Mouse (Mus musculus): Measurements from ENCODE around the gene Nrm. TPM values are rescaled to one million over a fixed set of nuclear protein-coding genes. Genes with fewer than 3 reads are reported as not detected.

Gene Nrm
- polyA plus RNA-seq (2015; fragmentation: Nextera tagmentation; extraction: Ambion mirVana): 58.0 and 65.7 TPM in 2 replicates

GRCm38 (mm10) chr17:35861198-35861857 is at the start of gene Nrm:
TSS of gene Nrm (plus strand) at chr17:35861318.
- Histone ChIP-seq H3K9ac (peak within 1 kb of the TSS; percentile 72), H3K4me1 (peaks cover 28% of the 10 kb centered on the region), H3K36me3 (peaks cover 29% of the 10 kb centered on the region), H3K4me3 (replicated peaks) (peak within 1 kb of the TSS; percentile 71), H3K27ac (peak within 1 kb of the TSS; percentile 94), H3K9me3 (replicated peaks) (no peaks in the 10 kb centered on the region), H3K4me2 (peak within 1 kb of the TSS; percentile 65), H3K27me3 (no peaks in the 10 kb centered on the region)
- peak; percentile 90 for ATAC-seq (replicated peaks; ENCODE audit: low FRiP score)
- under 1% methylated on average over 47 of the region's 47 CpGs for WGBS

GRCm38 (mm10) chr17:35812307-35812706 is 48.8 kb upstream of the Nrm start:
- peaks cover 41% of the 10 kb centered on the region for H3K4me1 ChIP-seq
- WGBS: 85% methylated on average over 5 of the region's 5 CpGs
- ATAC-seq (replicated peaks; ENCODE audit: low FRiP score): no peak

GRCm38 (mm10) chr17:35812736-35813135 is 48.4 kb upstream of the Nrm start:
- Histone ChIP-seq H3K4me2 (no peak overlapping the region), H3K9ac (no peak overlapping the region), H3K27me3 (no peaks in the 10 kb centered on the region), H3K4me1 (peaks cover 46% of the 10 kb centered on the region), H3K36me3 (no peaks in the 10 kb centered on the region), H3K9me3 (replicated peaks) (no peaks in the 10 kb centered on the region), H3K4me3 (replicated peaks) (no peak overlapping the region), H3K27ac (peak overlapping the region; percentile 69)
- 53% methylated on average over 6 of the region's 6 CpGs for WGBS
- peak; percentile 7; the same call in 1 of the 2 replicates for ATAC-seq (replicated peaks; ENCODE audit: low FRiP score)

More at GRCm38 (mm10) chr17:35812307-35812706, 48.8 kb upstream of the Nrm start:
- no peaks in the 10 kb centered on the region for H3K36me3 ChIP-seq
- no peak overlapping the region for H3K9ac ChIP-seq
- no peak overlapping the region for H3K4me3 ChIP-seq (replicated peaks)
- no peaks in the 10 kb centered on the region for H3K27me3 ChIP-seq
- H3K4me2 ChIP-seq: no peak overlapping the region
- H3K9me3 ChIP-seq (replicated peaks): no peaks in the 10 kb centered on the region
- H3K27ac ChIP-seq: peak overlapping the region; percentile 69

GRCm38 (mm10) chr17:35813245-35813647 is 47.9 kb upstream of the Nrm start:
- 54% methylated on average over 7 of the region's 7 CpGs for WGBS

GRCm38 (mm10) chr17:35813653-35814052 is 47.5 kb upstream of the Nrm start:
- WGBS: 82% methylated on average over 7 of the region's 7 CpGs

More at GRCm38 (mm10) chr17:35813245-35813647, 47.9 kb upstream of the Nrm start:
- Histone ChIP-seq H3K27me3 (no peaks in the 10 kb centered on the region), H3K4me2 (no peak overlapping the region), H3K27ac (peak overlapping the region; percentile 69), H3K36me3 (no peaks in the 10 kb centered on the region), H3K9me3 (replicated peaks) (no peaks in the 10 kb centered on the region), H3K9ac (no peak overlapping the region), H3K4me3 (replicated peaks) (no peak overlapping the region), H3K4me1 (peaks cover 46% of the 10 kb centered on the region)
- peak; percentile 44; the same call in 1 of the 2 replicates for ATAC-seq (replicated peaks; ENCODE audit: low FRiP score)

GRCm38 (mm10) chr17:35814678-35815077 is 46.4 kb upstream of the Nrm start:
- H3K4me2 ChIP-seq: no peak overlapping the region
- no peak overlapping the region for H3K4me3 ChIP-seq (replicated peaks)
- no peaks in the 10 kb centered on the region for H3K9me3 ChIP-seq (replicated peaks)
- 48% methylated on average over 6 of the region's 6 CpGs for WGBS
- H3K27me3 ChIP-seq: peaks cover 5% of the 10 kb centered on the region; the same call in 1 of the 2 replicates
- peaks cover 46% of the 10 kb centered on the region for H3K4me1 ChIP-seq
- no peaks in the 10 kb centered on the region for H3K36me3 ChIP-seq
- H3K27ac ChIP-seq: peak overlapping the region; percentile 68
- ATAC-seq (replicated peaks; ENCODE audit: low FRiP score): no peak
- H3K9ac ChIP-seq: no peak overlapping the region

More at GRCm38 (mm10) chr17:35813653-35814052, 47.5 kb upstream of the Nrm start:
- H3K4me1 ChIP-seq: peaks cover 46% of the 10 kb centered on the region
- no peak overlapping the region for H3K4me2 ChIP-seq
- H3K27ac ChIP-seq: peak overlapping the region; percentile 69
- no peaks in the 10 kb centered on the region for H3K27me3 ChIP-seq
- no peaks in the 10 kb centered on the region for H3K9me3 ChIP-seq (replicated peaks)
- no peak overlapping the region for H3K4me3 ChIP-seq (replicated peaks)
- no peak overlapping the region for H3K9ac ChIP-seq
- ATAC-seq (replicated peaks; ENCODE audit: low FRiP score): no peak
- H3K36me3 ChIP-seq: no peaks in the 10 kb centered on the region

- no peak overlapping the region for H3K4me2 ChIP-seq
- H3K9me3 ChIP-seq (replicated peaks): no peaks in the 10 kb centered on the region
- H3K4me1 ChIP-seq: peaks cover 50% of the 10 kb centered on the region
- H3K9ac ChIP-seq: no peak overlapping the region
- H3K4me3 ChIP-seq (replicated peaks): no peak overlapping the region
- H3K36me3 ChIP-seq: no peaks in the 10 kb centered on the region
- H3K27me3 ChIP-seq: peaks cover 9% of the 10 kb centered on the region; the same call in 1 of the 2 replicates
- WGBS: 46% methylated on average over 7 of the region's 7 CpGs
- ATAC-seq (replicated peaks; ENCODE audit: low FRiP score): no peak
- peak overlapping the region; percentile 51; the same call in 1 of the 2 replicates for H3K27ac ChIP-seq
These were observed 45.3 kb upstream of the Nrm start for GRCm38 (mm10) chr17:35815836-35816235.

GRCm38 (mm10) chr17:35816686-35817085 is 44.4 kb upstream of the Nrm start:
- no peak overlapping the region for H3K4me3 ChIP-seq (replicated peaks)
- peaks cover 9% of the 10 kb centered on the region; the same call in 1 of the 2 replicates for H3K27me3 ChIP-seq
- H3K27ac ChIP-seq: 0 out of 2 replicates have a peak overlapping the region, but pooled peaks have one; percentile 51
- ATAC-seq (replicated peaks; ENCODE audit: low FRiP score): no peak
- no peak overlapping the region for H3K9ac ChIP-seq
- H3K36me3 ChIP-seq: no peaks in the 10 kb centered on the region
- 41% methylated on average over 9 of the region's 14 CpGs for WGBS
- no peaks in the 10 kb centered on the region for H3K9me3 ChIP-seq (replicated peaks)
- no peak overlapping the region for H3K4me2 ChIP-seq
- peaks cover 59% of the 10 kb centered on the region for H3K4me1 ChIP-seq

- whole genome bisulfite sequencing: 38% methylated on average over 10 of the region's 10 CpGs
- no peak for ATAC-seq (replicated peaks; ENCODE audit: low FRiP score)
- Histone ChIP-seq H3K4me1 (peaks cover 64% of the 10 kb centered on the region), H3K4me3 (replicated peaks) (no peak overlapping the region), H3K27ac (0 out of 2 replicates have a peak overlapping the region, but pooled peaks have one; percentile 56), H3K27me3 (peaks cover 9% of the 10 kb centered on the region; the same call in 1 of the 2 replicates), H3K36me3 (no peaks in the 10 kb centered on the region), H3K4me2 (no peak overlapping the region), H3K9me3 (replicated peaks) (no peaks in the 10 kb centered on the region), H3K9ac (no peak overlapping the region)
These were observed 43.9 kb upstream of the Nrm start for GRCm38 (mm10) chr17:35817226-35817625.

GRCm38 (mm10) chr17:35820111-35820510 is 41.0 kb upstream of the Nrm start:
- WGBS: 78% methylated on average over 5 of the region's 5 CpGs
- H3K27me3 ChIP-seq: peaks cover 9% of the 10 kb centered on the region; the same call in 1 of the 2 replicates

GRCm38 (mm10) chr17:35821439-35822430 is 39.4 kb upstream of the Nrm start, which contains the start of gene Ier3:
TSS of gene Ier3 (plus strand) at chr17:35821684.
- Histone ChIP-seq H3K9me3 (replicated peaks) (no peaks in the 10 kb centered on the region), H3K9ac (peak within 1 kb of the TSS; percentile 69), H3K4me2 (peak within 1 kb of the TSS; percentile 96), H3K27ac (peak within 1 kb of the TSS; percentile 92), H3K36me3 (peaks cover 18% of the 10 kb centered on the region), H3K4me1 (peaks cover 48% of the 10 kb centered on the region), H3K4me3 (replicated peaks) (peak within 1 kb of the TSS; percentile 81), H3K27me3 (peaks cover 9% of the 10 kb centered on the region; the same call in 1 of the 2 replicates)
- ATAC-seq (replicated peaks; ENCODE audit: low FRiP score): peak; percentile 69
- under 1% methylated on average over 62 of the region's 62 CpGs for WGBS

More at GRCm38 (mm10) chr17:35820111-35820510, 41.0 kb upstream of the Nrm start:
- Histone ChIP-seq H3K27ac (no peak overlapping the region), H3K9me3 (replicated peaks) (no peaks in the 10 kb centered on the region), H3K9ac (no peak overlapping the region), H3K4me2 (no peak overlapping the region), H3K4me3 (replicated peaks) (no peak overlapping the region), H3K4me1 (peaks cover 62% of the 10 kb centered on the region), H3K36me3 (peaks cover 4% of the 10 kb centered on the region; the same call in 1 of the 2 replicates)
- ATAC-seq (replicated peaks; ENCODE audit: low FRiP score): no peak

Data from kidney, embryonic 15.5 days (tissue).